Comparison of ENCODE assay signal across 8 mouse cellular contexts in genomic region chr2:103565732-103566422, GRCm38 (mm10). TPM values are rescaled to one million over a fixed set of nuclear protein-coding genes. Genes with fewer than 3 reads are reported as not detected.
A peak's percentile ranks its signal among the peaks of the same experiment; 100 is the strongest.
DNase-seq lines count a peak whose midpoint lies in the region; ATAC-seq and TF ChIP-seq lines count a peak whose summit lies in the region.

TSS of gene Abtb2 (plus strand) at chr2:103566310.

- TF ChIP-seq CTCF in gastrocnemius, adult 2 months (IDR thresholded peaks at IDR 0.05) = no peak
- no peak for TF ChIP-seq CTCF in hindbrain, postnatal 0 days (IDR thresholded peaks at IDR 0.05; ENCODE audit: low read depth)
- no peak; the same call in 1 of the 2 replicates for TF ChIP-seq CTCF in left cerebral cortex, adult 2 months (IDR thresholded peaks at IDR 0.05)

- peak; percentile 95 for DNase-seq in gastrocnemius, adult 2 months
- DNase-seq in hindbrain, postnatal 0 days (ENCODE audit: low spot score) = peak; percentile 96
- peak; percentile 83 to 87 for DNase-seq in left cerebral cortex, adult 2 months (ENCODE audit: extremely low spot score in 1 of 2, low spot score in 2 of 2)
- DNase-seq in retina, postnatal 7 days (ENCODE audit: low read depth, low spot score) = peak; percentile 83
- peak; percentile 79 to 90 for DNase-seq in urinary bladder, adult 18-20 months (ENCODE audit: low spot score in 2 of 2)

- H3K27me3 ChIP-seq in hindbrain, postnatal 0 days (ENCODE audit: insufficient read depth, low read length) = no peaks in the 10 kb centered on the region

- H3K36me3 ChIP-seq in hindbrain, postnatal 0 days (ENCODE audit: insufficient read depth, low read length) = no peaks in the 10 kb centered on the region
- H3K36me3 ChIP-seq in macrophage (ENCODE audit: inconsistent target) = no peaks in the 10 kb centered on the region

- peak within 1 kb of the TSS; percentile 90 for H3K27ac ChIP-seq in gastrocnemius, adult 2 months
- peak within 1 kb of the TSS; percentile 77 for H3K27ac ChIP-seq in hindbrain, postnatal 0 days
- peak within 1 kb of the TSS; percentile 41 for H3K27ac ChIP-seq in left cerebral cortex, adult 2 months
- H3K27ac ChIP-seq in macrophage = no peak within 1 kb of the TSS

- peak; percentile 94 for ATAC-seq in activated CD4-positive, CD25-positive, alpha-beta regulatory T cell, adult 4 months
- peak; percentile 94 for ATAC-seq in common myeloid progenitor, adult 5-6 weeks (replicated peaks; ENCODE audit: low read depth, poor library complexity, severe bottlenecking)
- ATAC-seq in hindbrain, postnatal 0 days = peak; percentile 96

- H3K9ac ChIP-seq in hindbrain, postnatal 0 days (replicated peaks; ENCODE audit: low read length) = peak within 1 kb of the TSS; percentile 62

- H3K4me1 ChIP-seq in hindbrain, postnatal 0 days (ENCODE audit: insufficient read depth, low read length) = peaks cover 8% of the 10 kb centered on the region

- H3K9me3 ChIP-seq in hindbrain, postnatal 0 days (ENCODE audit: low read length) = no peaks in the 10 kb centered on the region

- intact Hi-C loops in gastrocnemius, adult 2 months (cut with DNase I) = loop anchor here (1.0 to 5.0 kb wide), 4 partner anchors 41 to 306 kb away; no protein-coding TSS in a partner anchor
- intact Hi-C loops in left cerebral cortex, adult 2 months (cut with DNase I) = loop anchor here (1.0 to 10.0 kb wide), 5 partner anchors 23 to 439 kb away; no protein-coding TSS in a partner anchor

- peak within 1 kb of the TSS; percentile 96 for H3K4me2 ChIP-seq in hindbrain, postnatal 0 days (ENCODE audit: low read depth, low read length)

- H3K4me3 ChIP-seq in gastrocnemius, adult 2 months = peak within 1 kb of the TSS; percentile 86
- H3K4me3 ChIP-seq in hindbrain, postnatal 0 days (ENCODE audit: low read length) = peak within 1 kb of the TSS; percentile 71
- peak within 1 kb of the TSS; percentile 65 for H3K4me3 ChIP-seq in left cerebral cortex, adult 2 months
- H3K4me3 ChIP-seq in macrophage (ENCODE audit: inconsistent target) = peak within 1 kb of the TSS; percentile 39

- no peaks in the 10 kb centered on the region for H3K79me2 ChIP-seq in macrophage (ENCODE audit: inconsistent target)

- WGBS in hindbrain, postnatal 0 days = under 1% methylated on average over 34 of the region's 34 CpGs
- under 1% methylated on average over 32 of the region's 34 CpGs for WGBS in macrophage (ENCODE audit: missing documents)

RNA-seq across cellular contexts. Expression of gene Abtb2, which starts in this region (rescaled TPM):
- 10 to 100 TPM in 1 of 2 experiments, 1 to 10 TPM in 1; 9.0 to 10.9 TPM for polyA plus RNA-seq in activated CD4-positive, CD25-positive, alpha-beta regulatory T cell, adult 4 months (2017; shearing (Covaris generic))
- total RNA-seq in common myeloid progenitor, adult 5-6 weeks (2017) = 0.39 and 0.41 TPM in 2 replicates
- total RNA-seq in gastrocnemius, adult 2 months (2021) = 10 to 100 TPM in 1 of 2 experiments, 1 to 10 TPM in 1; 8.3 to 13.2 TPM
- 42.9 and 45.9 TPM in 2 replicates for total RNA-seq in hindbrain, postnatal 0 days (2014; rRNA removed)
- polyA plus RNA-seq in hindbrain, postnatal 0 days (2015; fragmentation: Nextera tagmentation; extraction: Ambion mirVana) = 11.7 and 11.8 TPM in 2 replicates
- total RNA-seq in left cerebral cortex, adult 2 months (2021) = 1 to 10 TPM; 8.1 to 9.7 TPM
- 100 to 1,000 TPM in 2 of 26 experiments, 10 to 100 TPM in 8, 1 to 10 TPM in 16; 1.0 to 160 (median 6.2) TPM for total RNA-seq in macrophage (2018; cell fraction: chromatin; rRNA removed)
- total RNA-seq in macrophage (2018; cell fraction: cytosol; rRNA removed) = 10 to 100 TPM in 3 of 26 experiments, 1 to 10 TPM in 14, under 1 TPM in 9; 0.33 to 34.0 (median 2.0) TPM
- total RNA-seq in macrophage (2018; cell fraction: nucleus; rRNA removed) = 10 to 100 TPM in 11 of 26 experiments, 1 to 10 TPM in 15; 1.2 to 97.5 (median 8.2) TPM
- 0.14 to 1.7 TPM (median 0.55 TPM) in 3 replicates for polyA plus RNA-seq in macrophage (2018)

Comparison
In these comparisons a context has a peak if more than half of its experiments do, and no peak if none do; other contexts are left out.
1. Peak in ATAC-seq in common myeloid progenitor, adult 5-6 weeks; RNA of the gene not detected or under 1 TPM.